Mouse (Mus musculus) brain, embryonic 14.5 days (tissue): ENCODE results near the gene Zfp458.

Experiments
- CTCF ChIP-seq: fragments of 200-500 bp; IDR thresholded peaks from 2 replicates; pipeline ENCODE4 v1.5.1; 2012; ENCODE audit warnings: inconsistent platforms, mild to moderate bottlenecking, moderate library complexity, borderline replicate concordance; ENCODE audit not compliant: insufficient read depth, insufficient read length; ENCODE audit errors: extremely low read depth
- POLR2A ChIP-seq: fragments of 200-500 bp; IDR thresholded peaks from 2 replicates; pipeline ENCODE4 v1.6.1; 2012; ENCODE audit warnings: mild to moderate bottlenecking, inconsistent platforms, borderline replicate concordance; ENCODE audit not compliant: poor library complexity, insufficient read depth, insufficient read length, severe bottlenecking; ENCODE audit errors: extremely low read depth

GRCm38 (mm10) chr13:67214015-67214607, 64.2 kb downstream of the Zfp458 start:
- TF ChIP-seq POLR2A (no peak), CTCF (0 out of 2 replicates have a peak, but pooled peaks have one; percentile 2)
